Mouse (Mus musculus) heart, postnatal 0 days (tissue): Measurements from ENCODE around the gene Slc16a10.

ENCODE experiments used
- CTCF ChIP-seq: IDR thresholded peaks from 2 replicates; pipeline ENCODE4 v1.5.1; 2016; ENCODE audit warnings: antibody characterized with exemption, control low read depth, low read depth
- EP300 ChIP-seq: IDR thresholded peaks from 2 replicates; pipeline ENCODE4 v1.6.1; 2016; ENCODE audit warnings: antibody characterized with exemption, low read depth

DNA sequence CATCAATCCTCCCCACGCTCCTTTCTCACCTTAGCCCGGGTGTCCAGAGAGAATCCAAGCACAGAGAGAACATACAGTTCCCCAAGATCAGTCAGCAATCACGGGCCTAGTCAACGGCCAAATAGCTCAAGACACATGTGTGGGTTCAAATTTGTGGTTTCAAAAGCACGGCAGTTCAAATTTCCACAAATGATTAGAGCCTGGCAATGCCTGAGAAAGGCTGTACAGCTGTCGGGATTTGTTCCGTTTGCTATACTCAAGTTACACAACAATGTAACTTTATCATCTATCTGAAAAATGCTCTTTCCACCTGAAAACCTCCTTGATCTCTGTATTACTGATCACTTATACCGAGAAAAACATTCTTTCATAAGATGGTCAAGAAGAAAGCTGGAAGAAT is 116.5 kb downstream of the Slc16a10 start:
- no peak for TF ChIP-seq CTCF
- TF ChIP-seq EP300: no peak
